Mouse (Mus musculus) left cerebral cortex, postnatal 10 days (tissue): Measurements from ENCODE around the gene Gm13023. TPM values are rescaled to one million over a fixed set of nuclear protein-coding genes. Genes with fewer than 3 reads are reported as not detected.
"Not testable (repeated sequence)": the region's sequence is repeated elsewhere in the genome, so short reads cannot be mapped to it uniquely, and the experiment has no call there.

Source experiments
- DNase-seq, 2 experiments: peaks; one replicate each; pipeline ENCODE4 v3.0.0; 2021 to 2022; ENCODE audit warnings: low spot score in 2 of 2, mixed read lengths in 1 of 2; ENCODE audit errors: extremely low spot score in 1 of 2
- intact Hi-C: fragments of 180-260 bp; cut with DNase I; formaldehyde crosslinking; loops from one replicate; pipeline ENCODE4 v1.15.1; 2025
- total RNA-seq, 2 experiments: library from RNA; stranded (reverse); gene quantifications; 2 replicates each; pipeline ENCODE4 v1.2.3; 2021

The Gm13023 gene
- total RNA-seq, result not detected

- DNase-seq, intact Hi-C loops: not testable (repeated sequence)
Measured at GRCm38 (mm10) chr4:143789052-143789451, at the start of gene Gm13023. TSS of gene Gm13023 (plus strand) at chr4:143789352.

- intact Hi-C loops, result no loop called here
Measured at GRCm38 (mm10) chr4:143815993-143816392, 26.8 kb downstream of the Gm13023 start, which contains the start of gene Gm13084. TSS of gene Gm13084 (minus strand) at chr4:143816093.

More at GRCm38 (mm10) chr4:143815993-143816392, 26.8 kb downstream of the Gm13023 start, which contains the start of gene Gm13084:
- no peak for DNase-seq

Other genes starting within 250 kb of the Gm13023 start
- gene BC080695, start 237.7 kb upstream of the Gm13023 start, total RNA-seq, result not detected
- not detected for gene Gm13057, start 237.6 kb upstream of the Gm13023 start, total RNA-seq
- gene Gm13083, start 174.3 kb upstream of the Gm13023 start, total RNA-seq, result not detected
- not detected for gene Gm13088, start 132.1 kb upstream of the Gm13023 start, total RNA-seq
- gene Gm13089, start 86.6 kb upstream of the Gm13023 start, total RNA-seq, result not detected
- not detected for gene Gm13078, start 69.9 kb upstream of the Gm13023 start, total RNA-seq
- gene Gm13084, start 26.7 kb downstream of the Gm13023 start, total RNA-seq, result not detected
- gene Gm13103, start 57.1 kb downstream of the Gm13023 start, total RNA-seq, result not detected
- not detected for gene Pramef6, start 111.0 kb downstream of the Gm13023 start, total RNA-seq
- gene Pramef25, start 161.7 kb downstream of the Gm13023 start, total RNA-seq, result not detected
- not detected for gene Gm13101, start 177.6 kb downstream of the Gm13023 start, total RNA-seq
- gene Pramef17, start 205.0 kb downstream of the Gm13023 start, total RNA-seq, result not detected